Mouse (Mus musculus) right cerebral cortex, postnatal 4 days (tissue): ENCODE measurements around the gene Selplg.
A peak's percentile ranks its signal among the peaks of the same experiment; 100 is the strongest.

ENCODE experiments used
- DNase-seq: peaks from one replicate; pipeline ENCODE4 v3.0.0-alpha.2; 2022

Gene Selplg

GRCm38 (mm10) chr5:113832490-113832901 is at the start of gene Selplg:
Selplg (minus strand) TSS chr5:113832644.
- no peak for DNase-seq

- DNase-seq: no peak
Observed at GRCm38 (mm10) chr5:113881136-113881535, 48.7 kb upstream of the Selplg start.

GRCm38 (mm10) chr5:113878943-113879617 is 46.6 kb upstream of the Selplg start:
- DNase-seq: no peak

- no peak for DNase-seq
Observed at GRCm38 (mm10) chr5:113877565-113877964, 45.1 kb upstream of the Selplg start.

- no peak for DNase-seq
Observed at GRCm38 (mm10) chr5:113876176-113876575, 43.7 kb upstream of the Selplg start.

- no peak for DNase-seq
Observed at GRCm38 (mm10) chr5:113875625-113876024, 43.2 kb upstream of the Selplg start.

GRCm38 (mm10) chr5:113874063-113875024 is 41.9 kb upstream of the Selplg start:
- no peak for DNase-seq

GRCm38 (mm10) chr5:113872936-113873912 is 40.8 kb upstream of the Selplg start:
- peak; percentile 48 for DNase-seq

- DNase-seq: no peak
Observed at GRCm38 (mm10) chr5:113871903-113872548, 39.6 kb upstream of the Selplg start.

GRCm38 (mm10) chr5:113870393-113871040 is 38.1 kb upstream of the Selplg start:
- no peak for DNase-seq

- DNase-seq: peak; percentile 52
Observed at GRCm38 (mm10) chr5:113869132-113869531, 36.7 kb upstream of the Selplg start.

GRCm38 (mm10) chr5:113864992-113865391 is 32.5 kb upstream of the Selplg start:
- no peak for DNase-seq

GRCm38 (mm10) chr5:113863994-113864393 is 31.6 kb upstream of the Selplg start:
- no peak for DNase-seq

- DNase-seq: no peak
Observed at GRCm38 (mm10) chr5:113862418-113862817, 30.0 kb upstream of the Selplg start.

GRCm38 (mm10) chr5:113861294-113861693 is 28.9 kb upstream of the Selplg start:
- peak; percentile 58 for DNase-seq

- DNase-seq: no peak
Observed at GRCm38 (mm10) chr5:113858971-113859370, 26.5 kb upstream of the Selplg start.

- DNase-seq: no peak
Observed at GRCm38 (mm10) chr5:113858550-113858949, 26.1 kb upstream of the Selplg start.

GRCm38 (mm10) chr5:113857631-113858030 is 25.2 kb upstream of the Selplg start:
- DNase-seq: no peak

- no peak for DNase-seq
Observed at GRCm38 (mm10) chr5:113856631-113857030, 24.2 kb upstream of the Selplg start.

- peak; percentile 43 for DNase-seq
Observed at GRCm38 (mm10) chr5:113855696-113856095, 23.3 kb upstream of the Selplg start.

- DNase-seq: no peak
Observed at GRCm38 (mm10) chr5:113855117-113855516, 22.7 kb upstream of the Selplg start.

- DNase-seq: peak; percentile 88
Observed at GRCm38 (mm10) chr5:113854494-113854893, 22.1 kb upstream of the Selplg start.
